Mouse (Mus musculus) naive thymus-derived CD4-positive, alpha-beta T cell, adult 2 months (primary cell): Measurements from ENCODE around the gene Zdhhc3.
A peak's percentile ranks its signal among the peaks of the same experiment; 100 is the strongest.

Experiments
- DNase-seq: peaks from one replicate; pipeline ENCODE4 v3.0.0-alpha.2; 2011; ENCODE audit warnings: low read depth

The Zdhhc3 gene

GRCm38 (mm10) chr9:123113931-123114330 lies 926 bp upstream of the Zdhhc3 start:
- DNase-seq, result peak; percentile 34

GRCm38 (mm10) chr9:123111751-123112221 lies 1.2 kb downstream of the Zdhhc3 start:
- peak; percentile 52 for DNase-seq

GRCm38 (mm10) chr9:123109188-123109587 lies 3.8 kb downstream of the Zdhhc3 start:
- no peak for DNase-seq

DNA sequence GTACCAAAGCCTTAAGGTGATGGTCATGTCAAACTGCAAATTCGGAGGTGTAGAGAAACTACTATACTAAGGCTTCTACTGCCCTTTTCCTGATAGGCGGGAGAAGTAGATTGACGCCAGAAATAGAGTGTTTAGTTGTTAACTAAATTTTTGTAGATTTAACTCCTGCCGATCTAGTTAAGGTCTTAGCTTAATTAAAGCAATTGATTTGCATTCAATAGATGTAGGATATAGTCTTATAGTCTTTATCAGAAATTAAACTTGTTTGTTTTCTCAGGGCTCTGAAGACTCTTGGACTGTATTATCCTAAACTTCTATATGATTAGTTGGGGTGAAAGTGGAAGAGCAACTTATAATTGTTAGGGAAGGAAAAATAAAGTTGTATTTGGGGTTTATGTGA lies 5.8 kb downstream of the Zdhhc3 start:
- DNase-seq, result no peak

GRCm38 (mm10) chr9:123104362-123104761 lies 8.6 kb downstream of the Zdhhc3 start:
- no peak for DNase-seq

GRCm38 (mm10) chr9:123103425-123103824 lies 9.6 kb downstream of the Zdhhc3 start:
- DNase-seq, result no peak

DNA sequence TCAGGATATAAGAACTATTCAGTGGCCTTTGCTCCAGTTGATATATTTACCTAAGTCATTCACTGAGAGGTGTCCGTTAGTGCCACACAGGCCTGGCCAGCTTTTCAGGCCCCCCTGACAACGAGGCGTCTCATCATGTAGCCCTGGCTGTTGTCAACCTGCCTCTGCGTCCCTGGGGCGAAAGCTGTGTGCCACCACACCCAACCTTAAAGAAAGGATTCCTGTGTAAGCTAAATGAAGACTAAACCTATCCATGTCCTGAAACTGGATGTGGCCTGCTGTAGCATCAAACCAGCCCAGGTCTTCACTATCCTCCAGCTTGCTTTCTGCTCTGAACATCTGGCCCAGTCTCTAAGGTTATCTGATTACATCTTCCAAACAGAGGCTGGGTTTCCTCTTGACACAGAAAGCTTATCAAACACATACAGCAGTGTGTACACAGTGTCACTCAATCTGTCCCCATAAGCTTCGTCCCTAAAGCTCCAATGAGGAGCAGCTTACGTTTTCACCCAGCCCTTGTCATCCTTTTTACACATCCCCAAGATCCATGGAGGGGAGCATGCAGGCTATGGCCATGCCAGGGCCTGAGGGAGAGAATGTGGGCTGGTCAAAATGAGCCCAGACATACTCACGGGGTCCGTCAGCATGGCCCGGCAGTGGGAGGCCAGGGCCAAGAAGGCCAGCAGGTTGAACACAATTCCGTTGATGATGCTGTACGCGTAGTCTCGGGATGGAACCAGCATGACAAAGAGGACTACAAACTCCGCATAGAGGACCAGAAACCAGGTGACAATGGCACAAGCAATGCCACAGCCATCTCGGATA lies 13.2 kb downstream of the Zdhhc3 start:
- DNase-seq, result no peak

DNA sequence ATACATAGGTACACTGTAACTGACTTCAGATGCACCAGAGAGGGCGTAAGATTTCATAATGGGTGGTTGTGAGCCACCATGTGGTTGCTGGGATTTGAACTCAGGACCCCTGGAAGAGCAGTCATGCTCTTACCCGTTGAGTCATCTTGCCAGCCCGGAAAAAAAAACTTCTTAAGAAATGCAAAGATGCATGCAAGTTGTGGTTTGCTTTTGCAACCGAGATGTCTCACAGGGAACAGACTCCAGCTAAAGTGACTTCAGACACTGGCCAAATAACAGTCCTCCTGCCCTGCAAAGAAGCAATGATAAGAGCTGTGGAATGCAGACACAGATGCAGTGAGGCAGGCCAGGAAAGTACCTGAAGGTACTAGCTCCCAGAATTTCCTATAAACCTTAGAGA lies 22.2 kb downstream of the Zdhhc3 start:
- no peak for DNase-seq

DNA sequence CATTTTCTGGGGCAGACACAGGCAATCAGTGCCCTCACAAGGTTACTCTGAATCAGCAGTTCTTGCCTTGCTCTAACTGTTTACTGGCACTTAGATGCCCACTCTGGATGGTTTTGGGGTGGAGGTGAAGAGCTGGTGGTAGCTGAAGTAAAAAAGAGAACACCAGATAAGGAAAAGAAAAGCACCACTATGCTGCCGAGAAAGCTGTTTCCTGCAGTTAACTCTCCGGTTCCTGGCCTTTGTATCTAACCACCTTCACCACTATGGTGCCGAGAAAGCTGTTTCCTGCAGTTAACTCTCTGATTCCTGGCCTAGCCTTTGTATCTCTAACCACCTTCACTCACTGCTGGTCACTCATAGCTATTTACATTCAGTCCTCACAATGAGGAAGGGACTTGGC lies 25.4 kb downstream of the Zdhhc3 start:
- DNase-seq, result peak; percentile 56

GRCm38 (mm10) chr9:123085373-123085772 lies 27.6 kb downstream of the Zdhhc3 start:
- DNase-seq, result no peak

- no peak for DNase-seq
Measured at GRCm38 (mm10) chr9:123080796-123081195, 32.2 kb downstream of the Zdhhc3 start.

GRCm38 (mm10) chr9:123080355-123080754 lies 32.6 kb downstream of the Zdhhc3 start:
- no peak for DNase-seq

GRCm38 (mm10) chr9:123079149-123079548 lies 33.9 kb downstream of the Zdhhc3 start:
- DNase-seq, result no peak

- no peak for DNase-seq
Measured at GRCm38 (mm10) chr9:123060172-123060571, 52.8 kb downstream of the Zdhhc3 start.

DNA sequence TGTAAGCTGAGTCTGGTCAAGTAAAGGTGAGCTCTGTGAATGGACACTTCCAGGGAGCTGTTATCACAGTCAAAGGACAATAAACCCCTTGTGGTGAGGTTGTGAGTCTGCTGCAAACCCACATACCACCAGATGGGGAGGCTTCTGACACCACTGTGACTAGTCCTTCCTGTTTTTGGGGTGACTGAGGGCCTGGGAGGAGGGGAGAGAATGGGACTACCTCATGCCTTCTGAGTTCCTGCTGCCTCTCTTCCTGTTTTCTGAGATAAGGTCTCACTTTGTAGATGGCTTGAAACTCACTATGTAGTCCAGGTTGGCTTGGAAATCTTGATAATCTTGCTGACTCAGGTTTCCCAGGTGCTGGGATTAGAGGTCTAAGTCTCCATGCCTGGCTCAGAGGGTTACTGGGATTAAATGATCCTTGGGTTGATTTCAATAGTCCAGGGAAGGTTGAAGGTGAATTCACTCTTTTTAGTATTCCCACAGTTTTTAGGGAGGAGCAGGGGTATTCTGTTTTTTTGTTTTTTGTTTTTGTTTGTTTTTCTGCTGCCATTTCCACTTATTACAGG lies 54.2 kb downstream of the Zdhhc3 start:
- DNase-seq, result peak; percentile 79

DNA sequence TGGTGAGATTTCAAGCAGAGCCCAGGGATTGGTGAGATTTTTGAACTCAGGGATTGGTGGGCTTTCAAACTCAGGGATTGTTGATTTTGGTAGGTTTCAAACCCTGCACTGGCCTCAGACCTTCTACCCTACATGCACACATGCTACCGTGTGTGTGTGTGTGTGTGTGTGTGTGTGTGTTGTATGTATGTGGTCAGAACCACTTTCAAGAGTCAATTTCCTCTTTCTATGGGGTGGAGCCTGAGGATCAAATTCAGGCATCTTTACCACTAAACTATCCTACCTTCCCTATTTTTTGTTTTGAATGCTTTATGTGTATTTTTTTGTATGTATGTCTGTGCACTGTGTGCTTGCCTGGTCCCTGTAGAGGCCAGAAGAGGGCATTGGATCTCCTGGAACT lies 65.3 kb downstream of the Zdhhc3 start:
- DNase-seq, result no peak

- no peak for DNase-seq
Measured at GRCm38 (mm10) chr9:123034426-123034825, 78.6 kb downstream of the Zdhhc3 start, which contains the start of gene Tgm4. Tgm4 (plus strand) TSS chr9:123034726.

- no peak for DNase-seq
Measured at GRCm38 (mm10) chr9:123031496-123032246, 81.3 kb downstream of the Zdhhc3 start.

- no peak for DNase-seq
Measured at GRCm38 (mm10) chr9:123024201-123024600, 88.8 kb downstream of the Zdhhc3 start.

DNA sequence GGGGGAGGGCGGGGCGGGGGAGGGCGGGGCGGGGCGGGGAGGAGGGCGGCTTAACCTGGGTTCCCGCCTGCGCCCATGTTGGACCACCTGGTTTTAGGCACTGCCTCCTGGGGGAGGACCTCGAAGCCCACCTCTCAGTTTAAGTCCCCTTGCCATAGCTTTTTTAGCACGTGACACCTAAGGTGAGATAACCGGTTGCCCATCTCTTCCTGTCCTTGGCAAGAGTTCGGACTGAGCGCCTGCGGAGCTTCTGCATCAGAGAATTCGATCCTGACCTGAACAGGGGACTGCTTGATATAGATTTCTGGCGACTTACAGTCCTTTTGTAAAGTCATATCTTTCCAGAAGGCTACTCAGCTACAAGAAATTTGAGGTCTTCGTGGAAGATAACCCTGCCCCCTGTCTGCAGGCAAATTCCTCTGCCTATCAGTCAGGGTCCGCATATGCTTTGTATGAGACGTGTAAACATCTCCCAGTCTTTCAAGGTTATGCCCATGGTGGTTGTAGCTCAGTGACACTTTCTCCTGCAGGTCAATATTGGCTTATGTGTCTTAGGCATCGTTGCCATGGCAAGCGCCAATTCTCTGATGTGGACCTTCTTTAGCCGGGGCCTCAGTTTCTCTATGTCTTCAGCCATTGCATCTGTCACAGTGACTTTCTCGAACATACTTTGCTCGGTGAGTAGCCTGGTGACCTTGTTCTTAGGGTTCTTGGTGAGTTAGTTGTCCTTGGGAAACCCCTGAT lies 91.2 kb downstream of the Zdhhc3 start:
- no peak for DNase-seq

- DNase-seq, result peak; percentile 92
Measured at GRCm38 (mm10) chr9:123020995-123021631, 91.9 kb downstream of the Zdhhc3 start, which contains the start of gene Tmem42. Tmem42 (plus strand) TSS chr9:123021326.
